Mouse (Mus musculus) cerebellum, adult 2 months (tissue): ENCODE measurements around the gene Phlpp1. TPM values are rescaled to one million over a fixed set of nuclear protein-coding genes. Genes with fewer than 3 reads are reported as not detected.

Source experiments
- DNase-seq, 2 experiments: peaks; one replicate each; pipeline ENCODE4 v3.0.0; 2021
- H3K27ac ChIP-seq: fragments of 200-500 bp; 2 replicates; pipeline ENCODE4 v1.5.1; 2012; ENCODE audit warnings: low read length, control low read depth, inconsistent platforms; ENCODE audit not compliant: insufficient read depth
- H3K27me3 ChIP-seq: fragments of 200-500 bp; 2 replicates; pipeline ENCODE4 v1.6.1; 2012; ENCODE audit warnings: inconsistent platforms, mild to moderate bottlenecking, low read length, moderate library complexity; ENCODE audit not compliant: control insufficient read depth, insufficient read depth
- H3K4me1 ChIP-seq: fragments of 200-500 bp; 2 replicates; pipeline ENCODE4 v1.6.1; 2011; ENCODE audit warnings: low read length; ENCODE audit not compliant: control insufficient read depth, insufficient read depth
- H3K4me3 ChIP-seq: fragments of 200-500 bp; replicated peaks from 2 replicates; pipeline ENCODE3; 2011; ENCODE audit warnings: mild to moderate bottlenecking, low read depth, low read length, control low read depth; ENCODE audit not compliant: insufficient read depth
- CTCF ChIP-seq: fragments of 200-500 bp; IDR thresholded peaks from 2 replicates; pipeline ENCODE4 v1.5.1; 2011; ENCODE audit warnings: low read depth, mild to moderate bottlenecking, control low read depth, low read length, moderate library complexity, borderline replicate concordance; ENCODE audit not compliant: insufficient read depth
- POLR2A ChIP-seq: fragments of 200-500 bp; IDR thresholded peaks from 2 replicates; pipeline ENCODE4 v1.6.1; 2011; ENCODE audit warnings: low read length, control low read depth, borderline replicate concordance; ENCODE audit not compliant: insufficient read depth
- whole genome bisulfite sequencing: fragments of 180-500 bp; shearing (Covaris S2); methylation state at CpG from one replicate; pipeline ENCODE4 v1.1.7; 2018; 5-methylcytosine and 5-hydroxymethylcytosine counted together
- polyA plus RNA-seq: library from polyadenylated mRNA; depleted of rRNA; stranded (reverse); fragments of >200 nt; gene quantifications from 2 replicates; pipeline ENCODE4 v1.2.3, GENCODE M21; 2012; rRNA removed

Phlpp1 gene
- polyA plus RNA-seq, 1 experiment = 59.2 TPM

DNA sequence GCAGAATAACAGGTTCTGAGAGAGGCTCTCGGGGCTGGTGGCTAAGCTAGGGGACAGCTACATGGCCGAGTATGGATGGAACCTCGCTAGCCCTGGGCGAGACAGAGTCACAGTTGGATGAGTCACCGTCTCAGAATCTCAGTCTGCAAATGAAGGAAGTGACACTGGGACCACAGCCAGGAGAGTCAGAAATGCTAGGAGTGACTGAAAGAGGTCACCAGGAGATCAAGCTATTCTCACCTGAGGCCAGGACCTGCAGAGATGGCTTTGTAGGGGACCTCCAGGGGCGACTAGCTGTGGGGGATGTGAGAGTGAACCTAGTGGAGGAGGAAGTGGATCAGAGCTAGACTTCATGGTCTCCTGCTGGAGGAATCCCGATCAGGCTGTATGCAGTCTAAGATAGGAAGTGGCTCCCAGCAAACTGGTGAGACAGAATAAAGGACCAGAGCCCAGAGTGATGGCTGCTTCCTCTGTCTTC is 236.4 kb downstream of the Phlpp1 start:
- TF ChIP-seq POLR2A (no peak), CTCF (no peak)
- 33% methylated on average over 7 of the region's 7 CpGs for WGBS
- Histone ChIP-seq H3K4me1 (peaks cover 2% of the 10 kb centered on the region), H3K27ac (no peak overlapping the region), H3K27me3 (no peaks in the 10 kb centered on the region), H3K4me3 (no peak overlapping the region)
- DNase-seq = peak; percentile 29 to 44

- no peak for TF ChIP-seq CTCF
- no peak for TF ChIP-seq POLR2A
Observed at GRCm38 (mm10) chr1:106410858-106411257, 239.3 kb downstream of the Phlpp1 start.

GRCm38 (mm10) chr1:106425128-106425936 is 253.8 kb downstream of the Phlpp1 start:
- WGBS = 32% methylated on average over 9 of the region's 9 CpGs
- Histone ChIP-seq H3K27me3 (no peaks in the 10 kb centered on the region), H3K4me1 (no peaks in the 10 kb centered on the region), H3K27ac (no peak overlapping the region), H3K4me3 (no peak overlapping the region)
- DNase-seq = peak in 1 of 2 experiments; percentile 20
- TF ChIP-seq POLR2A (no peak), CTCF (peak; percentile 15; the same call in 1 of the 2 replicates)

More at GRCm38 (mm10) chr1:106410858-106411257, 239.3 kb downstream of the Phlpp1 start:
- Histone ChIP-seq H3K27ac (no peak overlapping the region), H3K27me3 (no peaks in the 10 kb centered on the region), H3K4me1 (peaks cover 2% of the 10 kb centered on the region), H3K4me3 (no peak overlapping the region)
- WGBS = 87% methylated on average over 2 of the region's 2 CpGs
- DNase-seq = no peak

- Histone ChIP-seq H3K4me1 (no peaks in the 10 kb centered on the region), H3K27me3 (no peaks in the 10 kb centered on the region), H3K27ac (no peak overlapping the region), H3K4me3 (no peak overlapping the region)
- DNase-seq = peak in 1 of 2 experiments; percentile 23
- no peak for TF ChIP-seq POLR2A
- no peak for TF ChIP-seq CTCF
- 0% methylated on average over 8 of the region's 8 CpGs for WGBS
Observed at GRCm38 (mm10) chr1:106428170-106428569, 256.6 kb downstream of the Phlpp1 start.

- TF ChIP-seq POLR2A (no peak), CTCF (no peak)
- DNase-seq = no peak
- Histone ChIP-seq H3K4me1 (no peaks in the 10 kb centered on the region), H3K27me3 (no peaks in the 10 kb centered on the region), H3K27ac (no peak overlapping the region), H3K4me3 (no peak overlapping the region)
- WGBS = 18% methylated on average over 4 of the region's 4 CpGs
Observed at GRCm38 (mm10) chr1:106428580-106428979, 257.0 kb downstream of the Phlpp1 start.

DNA sequence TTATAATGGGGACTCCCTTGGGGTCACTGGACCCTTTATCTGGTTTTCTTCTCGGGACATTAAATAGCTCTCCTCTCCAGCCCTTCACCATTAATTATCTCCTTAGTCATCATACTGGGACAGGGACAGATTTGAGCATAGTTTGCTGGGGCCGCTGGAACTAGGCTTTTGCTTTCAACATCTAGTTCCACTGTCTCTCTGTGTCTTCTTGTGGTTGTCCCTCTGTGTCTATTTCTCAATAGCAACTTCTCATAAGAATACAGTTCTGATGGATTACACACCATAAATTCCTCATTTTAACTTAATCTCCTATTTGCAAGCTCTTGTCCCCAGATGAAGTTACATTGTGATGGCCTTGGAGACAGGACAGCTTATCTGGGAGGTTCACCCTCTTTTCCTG is 262.0 kb downstream of the Phlpp1 start:
- no peak for DNase-seq
- H3K27me3 ChIP-seq = no peaks in the 10 kb centered on the region
- no peak overlapping the region for H3K4me3 ChIP-seq
- H3K27ac ChIP-seq = no peak overlapping the region
- WGBS = 60% methylated on average over 2 of the region's 2 CpGs
- TF ChIP-seq POLR2A (no peak), CTCF (no peak)
- no peaks in the 10 kb centered on the region for H3K4me1 ChIP-seq

Other genes starting within 250 kb of the Phlpp1 start
- gene Zcchc2, start 181.3 kb upstream of the Phlpp1 start, polyA plus RNA-seq = 19.7 and 19.8 TPM in 2 replicates